Mouse (Mus musculus) intestine, embryonic 16.5 days (tissue): ENCODE data around the gene Pold3. TPM values are rescaled to one million over a fixed set of nuclear protein-coding genes. Genes with fewer than 3 reads are reported as not detected.

Source experiments
- ATAC-seq: fragments of 200-750 bp; cut with Nextera tagmentation; 2 replicates; pipeline ENCODE4 v1.8.0; 2017; ENCODE audit warnings: moderate TSS enrichment, moderate library complexity
- H3K27ac ChIP-seq: fragments of 300-500 bp; sonication (generic); 2 replicates; pipeline ENCODE4 v1.5.1; 2014; ENCODE audit warnings: mild to moderate bottlenecking, low read length
- H3K27me3 ChIP-seq: fragments of 300-500 bp; sonication (generic); replicated peaks from 2 replicates; pipeline ENCODE4 v1.6.1; 2014; ENCODE audit warnings: low read length, control low read depth, mixed read lengths; ENCODE audit not compliant: control insufficient read depth, insufficient read depth
- H3K36me3 ChIP-seq: fragments of 300-500 bp; sonication (generic); 2 replicates; pipeline ENCODE4 v1.6.1; 2014; ENCODE audit warnings: low read length, control low read depth; ENCODE audit not compliant: control insufficient read depth, insufficient read depth
- H3K4me1 ChIP-seq: fragments of 300-500 bp; sonication (generic); 2 replicates; pipeline ENCODE4 v1.6.1; 2014; ENCODE audit warnings: low read length, control low read depth, mixed read lengths; ENCODE audit not compliant: control insufficient read depth, insufficient read depth
- H3K4me2 ChIP-seq: fragments of 300-500 bp; sonication (generic); 2 replicates; pipeline ENCODE4 v1.6.1; 2014; ENCODE audit warnings: low read depth, low read length, control low read depth
- H3K4me3 ChIP-seq: fragments of 300-500 bp; sonication (generic); 2 replicates; pipeline ENCODE4 v1.5.1; 2014; ENCODE audit warnings: mild to moderate bottlenecking, low read length
- H3K9ac ChIP-seq: fragments of 300-500 bp; sonication (generic); 2 replicates; pipeline ENCODE4 v1.6.1; 2014; ENCODE audit warnings: low read depth, low read length
- H3K9me3 ChIP-seq: fragments of 300-500 bp; sonication (generic); 2 replicates; pipeline ENCODE4 v1.6.1; 2016; ENCODE audit warnings: low read length, control low read depth; ENCODE audit not compliant: control insufficient read depth
- WGBS: fragments of 180-500 bp; shearing (Covaris S2); extraction: QIAGEN DNeasy Blood & Tissue Kit; methylation state at CpG from one replicate; pipeline ENCODE4 v1.1.7; 2014; 5-methylcytosine and 5-hydroxymethylcytosine counted together
- polyA plus RNA-seq: library from polyadenylated mRNA; unstranded; fragments of >200 nt; fragmentation: Nextera tagmentation; extraction: Ambion mirVana; gene quantifications from 2 replicates; pipeline ENCODE4 v1.2.1, GENCODE M21; 2015

Gene Pold3
- polyA plus RNA-seq, 1 experiment from 2014 or later: 45.7 TPM

GRCm38 (mm10) chr7:100046486-100046885, 74.9 kb downstream of the Pold3 start:
- no peak overlapping the region for H3K4me3 ChIP-seq
- H3K27ac ChIP-seq: no peak overlapping the region
- ATAC-seq: no peak
- H3K9me3 ChIP-seq: no peaks in the 10 kb centered on the region
- 76% methylated on average over 2 of the region's 2 CpGs for WGBS
- H3K9ac ChIP-seq: no peak overlapping the region
- H3K4me2 ChIP-seq: no peak overlapping the region
- H3K36me3 ChIP-seq: no peaks in the 10 kb centered on the region
- no peaks in the 10 kb centered on the region for H3K4me1 ChIP-seq
- no peaks in the 10 kb centered on the region; the same call in 1 of the 2 replicates for H3K27me3 ChIP-seq

GRCm38 (mm10) chr7:100043605-100044031, 77.7 kb downstream of the Pold3 start:
- Histone ChIP-seq H3K27ac (no peak overlapping the region), H3K9me3 (0 out of 2 replicates have a peak, but pooled peaks cover under 1% of the 10 kb centered on the region), H3K27me3 (no peaks in the 10 kb centered on the region; the same call in 1 of the 2 replicates), H3K36me3 (no peaks in the 10 kb centered on the region), H3K4me1 (no peaks in the 10 kb centered on the region), H3K4me3 (no peak overlapping the region), H3K9ac (no peak overlapping the region), H3K4me2 (no peak overlapping the region)
- 31% methylated on average over 4 of the region's 4 CpGs for WGBS
- ATAC-seq: no peak

- 86% methylated on average over 5 of the region's 5 CpGs for WGBS
- no peak for ATAC-seq
- H3K36me3 ChIP-seq: no peaks in the 10 kb centered on the region
- H3K9me3 ChIP-seq: peaks cover 3% of the 10 kb centered on the region; the same call in 1 of the 2 replicates
- H3K27me3 ChIP-seq: no peaks in the 10 kb centered on the region; the same call in 1 of the 2 replicates
- no peak overlapping the region for H3K4me2 ChIP-seq
- no peaks in the 10 kb centered on the region for H3K4me1 ChIP-seq
- no peak overlapping the region for H3K4me3 ChIP-seq
- no peak overlapping the region for H3K9ac ChIP-seq
- H3K27ac ChIP-seq: no peak overlapping the region
Measured at GRCm38 (mm10) chr7:100043096-100043495, 78.3 kb downstream of the Pold3 start.

- Histone ChIP-seq H3K36me3 (no peaks in the 10 kb centered on the region), H3K27ac (no peak overlapping the region), H3K27me3 (no peaks in the 10 kb centered on the region; the same call in 1 of the 2 replicates), H3K9ac (0 out of 2 replicates have a peak overlapping the region, but pooled peaks have one; percentile 16), H3K4me1 (no peaks in the 10 kb centered on the region), H3K4me3 (no peak overlapping the region), H3K4me2 (0 out of 2 replicates have a peak overlapping the region, but pooled peaks have one; percentile 30), H3K9me3 (peaks cover 3% of the 10 kb centered on the region; the same call in 1 of the 2 replicates)
- no peak for ATAC-seq
- WGBS: 19% methylated on average over 31 of the region's 31 CpGs
Measured at GRCm38 (mm10) chr7:100042120-100042519, 79.2 kb downstream of the Pold3 start.

GRCm38 (mm10) chr7:100036495-100036894, 84.9 kb downstream of the Pold3 start:
- ATAC-seq: no peak
- no peaks in the 10 kb centered on the region for H3K4me1 ChIP-seq
- H3K27me3 ChIP-seq: no peaks in the 10 kb centered on the region
- WGBS: 70% methylated on average over 3 of the region's 3 CpGs
- H3K4me2 ChIP-seq: no peak overlapping the region
- no peak overlapping the region for H3K4me3 ChIP-seq
- H3K9ac ChIP-seq: no peak overlapping the region
- H3K9me3 ChIP-seq: peaks cover 3% of the 10 kb centered on the region; the same call in 1 of the 2 replicates
- H3K36me3 ChIP-seq: no peaks in the 10 kb centered on the region
- no peak overlapping the region for H3K27ac ChIP-seq

- Histone ChIP-seq H3K9me3 (peaks cover 3% of the 10 kb centered on the region; the same call in 1 of the 2 replicates), H3K27me3 (no peaks in the 10 kb centered on the region), H3K4me1 (no peaks in the 10 kb centered on the region), H3K4me2 (no peak overlapping the region), H3K9ac (no peak overlapping the region), H3K4me3 (no peak overlapping the region), H3K27ac (no peak overlapping the region), H3K36me3 (no peaks in the 10 kb centered on the region)
- ATAC-seq: no peak
- 73% methylated on average over 7 of the region's 7 CpGs for WGBS
Measured at GRCm38 (mm10) chr7:100036050-100036449, 85.3 kb downstream of the Pold3 start.

- Histone ChIP-seq H3K9ac (no peak overlapping the region), H3K9me3 (peaks cover 3% of the 10 kb centered on the region; the same call in 1 of the 2 replicates), H3K27me3 (no peaks in the 10 kb centered on the region), H3K36me3 (no peaks in the 10 kb centered on the region), H3K4me2 (no peak overlapping the region), H3K4me1 (no peaks in the 10 kb centered on the region), H3K27ac (no peak overlapping the region), H3K4me3 (no peak overlapping the region)
- WGBS: 77% methylated on average over 11 of the region's 11 CpGs
- no peak for ATAC-seq
Measured at GRCm38 (mm10) chr7:100034815-100035463, 86.4 kb downstream of the Pold3 start.

GRCm38 (mm10) chr7:100033672-100034071, 87.7 kb downstream of the Pold3 start:
- H3K36me3 ChIP-seq: no peaks in the 10 kb centered on the region
- no peak overlapping the region for H3K4me2 ChIP-seq
- H3K27ac ChIP-seq: no peak overlapping the region
- H3K4me3 ChIP-seq: no peak overlapping the region
- peaks cover 3% of the 10 kb centered on the region; the same call in 1 of the 2 replicates for H3K9me3 ChIP-seq
- no peak for ATAC-seq
- no peak overlapping the region for H3K9ac ChIP-seq
- H3K27me3 ChIP-seq: no peaks in the 10 kb centered on the region
- WGBS: 49% methylated on average over 5 of the region's 5 CpGs
- no peaks in the 10 kb centered on the region for H3K4me1 ChIP-seq
